19 mouse cellular contexts compared by ENCODE assay signal in genomic region chr9:102638963-102639362, GRCm38 (mm10). TPM values are rescaled to one million over a fixed set of nuclear protein-coding genes. Genes with fewer than 3 reads are reported as not detected.
A peak's percentile ranks its signal among the peaks of the same experiment; 100 is the strongest.
DNase-seq lines count a peak whose midpoint lies in the region; ATAC-seq lines count a peak whose summit lies in the region.
"Had no signal": no experiment of that assay in that cellular context is flagged by ENCODE, and none has a peak within 500 bp of the region (broad histone marks: within the 10 kb centered on the region; RNA-seq: fewer than 3 reads in every experiment).

No protein-coding gene starts in this region.

- no peaks in the 10 kb centered on the region for H3K27me3 ChIP-seq in heart, embryonic 12.5 days (replicated peaks)
- H3K27me3 ChIP-seq: hindbrain, embryonic 12.5 days; midbrain, embryonic 13.5 days had no signal

- H3K9ac ChIP-seq in heart, embryonic 12.5 days = 0 out of 2 replicates have a peak overlapping the region, but pooled peaks have one; percentile 20
- H3K9ac ChIP-seq: hindbrain, embryonic 12.5 days; midbrain, embryonic 13.5 days had no signal

- H3K4me1 ChIP-seq in heart, embryonic 12.5 days (replicated peaks) = peaks cover 52% of the 10 kb centered on the region

- no peak overlapping the region for H3K4me2 ChIP-seq in heart, embryonic 12.5 days
- H3K4me2 ChIP-seq: hindbrain, embryonic 12.5 days; midbrain, embryonic 13.5 days had no signal

- no peaks in the 10 kb centered on the region for H3K9me3 ChIP-seq in heart, embryonic 12.5 days (replicated peaks)
- H3K9me3 ChIP-seq: hindbrain, embryonic 12.5 days; midbrain, embryonic 13.5 days had no signal

- WGBS in heart, embryonic 12.5 days = 62% methylated on average over 7 of the region's 7 CpGs

- DNase-seq in heart, postnatal 36 days = no peak
- peak; percentile 53 for DNase-seq in kidney, postnatal 10 days
- no peak for DNase-seq in kidney, adult 9 months
- DNase-seq in NIH3T3 (ENCODE audit: low read depth) = peak; percentile 55
- peak; percentile 40 for DNase-seq in kidney, postnatal 14 days
- no peak for DNase-seq in right cerebral cortex, postnatal 10 days (ENCODE audit: low spot score in 2 of 2)
- no peak for DNase-seq in urinary bladder, postnatal 4 days (ENCODE audit: low spot score in 2 of 2)
- DNase-seq: adrenal gland, adult 8-10 months; cerebellum, postnatal 14 days; heart, adult 18-20 months; liver; right cerebral cortex, postnatal 25 days; thymus, postnatal 14 days had no signal

- no peak for ATAC-seq in heart, embryonic 12.5 days (ENCODE audit: insufficient number of reproducible peaks, low FRiP score)
- ATAC-seq: forebrain, embryonic 14.5 days; midbrain, embryonic 13.5 days had no signal

- intact Hi-C loops in heart, postnatal 36 days (cut with DNase I) = no loop called here

- H3K4me3 ChIP-seq in heart, embryonic 12.5 days = no peak overlapping the region
- H3K4me3 ChIP-seq: hindbrain, embryonic 12.5 days; left cerebral cortex, adult 2 months; midbrain, embryonic 13.5 days had no signal

- H3K27ac ChIP-seq in heart, embryonic 12.5 days (ENCODE audit: poor library complexity, severe bottlenecking) = no peak overlapping the region; the same call in 1 of the 2 replicates
- H3K27ac ChIP-seq: hindbrain, embryonic 12.5 days; left cerebral cortex, adult 2 months; macrophage; midbrain, embryonic 13.5 days had no signal

- no peaks in the 10 kb centered on the region for H3K36me3 ChIP-seq in heart, embryonic 12.5 days

RNA-seq across cellular contexts. Expression of gene Cep63, which starts 12.6 kb away (rescaled TPM):
- 44.2 and 51.4 TPM in 2 replicates for polyA plus RNA-seq in heart, embryonic 12.5 days (2016; fragmentation: Nextera tagmentation; extraction: Ambion mirVana)
- 10 to 100 TPM; 53.0 to 53.1 TPM for total RNA-seq in heart, postnatal 36 days (2021)

RNA-seq across cellular contexts. Expression of gene Anapc13, which starts 12.9 kb away (rescaled TPM):
- 227 and 238 TPM in 2 replicates for polyA plus RNA-seq in heart, embryonic 12.5 days (2016; fragmentation: Nextera tagmentation; extraction: Ambion mirVana)
- 100 to 1,000 TPM; 341 to 347 TPM for total RNA-seq in heart, postnatal 36 days (2021)

Comparison
In these comparisons a context has a peak if more than half of its experiments do, and no peak if none do; other contexts are left out.
1. DNase-seq: peak in kidney, postnatal 10 days (single experiment), NIH3T3 (single experiment) and kidney, postnatal 14 days (single experiment); none in heart, postnatal 36 days (0 of 2), kidney, adult 9 months (single experiment), right cerebral cortex, postnatal 10 days (0 of 2) and urinary bladder, postnatal 4 days (0 of 2).